Mouse (Mus musculus) MEL (cell line): ENCODE results near the gene Ppp1r1a. TPM values are rescaled to one million over a fixed set of nuclear protein-coding genes. Genes with fewer than 3 reads are reported as not detected.

Experiments
- DNase-seq: peaks from one replicate; pipeline ENCODE4 v3.0.0; 2011; ENCODE audit warnings: low read depth, low spot score
- H3K27ac ChIP-seq: 2 replicates; pipeline ENCODE4 v1.5.1; 2012; ENCODE audit warnings: low read depth, mild to moderate bottlenecking, control low read depth, low read length, moderate library complexity; ENCODE audit not compliant: control insufficient read depth
- H3K27me3 ChIP-seq, 2 experiments: fragments of 150-350 bp in 1 of 2; sonication (generic) in 1 of 2; 2 replicates each; pipeline ENCODE4 v1.6.1; 2012; ENCODE audit warnings: low read length in 2 of 2, mild to moderate bottlenecking in 2 of 2, improper control_type of control experiment in 1 of 2, moderate library complexity in 1 of 2; ENCODE audit not compliant: insufficient read depth in 2 of 2, control insufficient read depth in 1 of 2
- H3K36me3 ChIP-seq, 2 experiments: 2 replicates each; pipeline ENCODE4 v1.6.1; 2012 to 2014; ENCODE audit warnings: low read length in 2 of 2, improper control_type of control experiment in 1 of 2, inconsistent platforms in 1 of 2, mild to moderate bottlenecking in 1 of 2; ENCODE audit not compliant: insufficient read depth in 2 of 2, control insufficient read depth in 1 of 2
- H3K4me1 ChIP-seq, 2 experiments: fragments of 150-350 bp in 1 of 2; sonication (generic) in 1 of 2; 2 replicates each; pipeline ENCODE4 v1.6.1; 2012; ENCODE audit warnings: low read length in 2 of 2, improper control_type of control experiment in 1 of 2, mild to moderate bottlenecking in 1 of 2; ENCODE audit not compliant: insufficient read depth in 2 of 2, control insufficient read depth in 1 of 2
- H3K4me3 ChIP-seq, 2 experiments: fragments of 150-350 bp in 1 of 2; sonication (generic) in 1 of 2; 2 replicates each; pipeline ENCODE4 v1.5.1; 2012; ENCODE audit warnings: low read depth in 2 of 2, low read length in 2 of 2, mild to moderate bottlenecking in 2 of 2, moderate library complexity in 2 of 2, control low read depth in 1 of 2, improper control_type of control experiment in 1 of 2; ENCODE audit not compliant: control insufficient read depth in 1 of 2, insufficient read depth in 1 of 2
- H3K79me2 ChIP-seq: 2 replicates; pipeline ENCODE4 v1.6.1; 2012; ENCODE audit warnings: mild to moderate bottlenecking, low read length, moderate library complexity; ENCODE audit not compliant: control insufficient read depth, poor library complexity, insufficient read depth
- H3K9ac ChIP-seq: 2 replicates; pipeline ENCODE4 v1.6.1; 2012; ENCODE audit warnings: low read depth, mild to moderate bottlenecking, control low read depth, low read length, moderate library complexity; ENCODE audit not compliant: control insufficient read depth, poor library complexity, severe bottlenecking
- H3K9me3 ChIP-seq: fragments of 150-350 bp; sonication (generic); replicated peaks from 2 replicates; pipeline ENCODE4 v1.6.1; 2012; ENCODE audit warnings: mild to moderate bottlenecking, low read length, improper control_type of control experiment, moderate library complexity; ENCODE audit not compliant: insufficient read depth
- BHLHE40 ChIP-seq: IDR thresholded peaks from 2 replicates; pipeline ENCODE4 v1.6.1; 2012; ENCODE audit warnings: low read depth, mild to moderate bottlenecking, inconsistent platforms, low read length, improper control_type of control experiment, borderline replicate concordance
- CHD2 ChIP-seq: IDR thresholded peaks from 2 replicates; pipeline ENCODE4 v1.6.1; 2011; ENCODE audit warnings: low read length, improper control_type of control experiment
- CTCF ChIP-seq, 3 experiments: IDR thresholded peaks in 2 of 3; conservative IDR thresholded peaks in 1 of 3; 2 replicates each; pipeline ENCODE4 v1.5.1; 2011 to 2012; ENCODE audit warnings: low read length in 3 of 3, low read depth in 2 of 3, mild to moderate bottlenecking in 2 of 3, improper control_type of control experiment in 1 of 3, inconsistent platforms in 1 of 3, mixed read lengths in 1 of 3, moderate library complexity in 1 of 3; ENCODE audit not compliant: control insufficient read depth in 1 of 3, insufficient read depth in 1 of 3, poor library complexity in 1 of 3, severe bottlenecking in 1 of 3
- HCFC1 ChIP-seq: IDR thresholded peaks from 2 replicates; pipeline ENCODE4 v1.6.1; 2012; ENCODE audit warnings: low read depth, mild to moderate bottlenecking, inconsistent platforms, low read length, improper control_type of control experiment, moderate library complexity
- JUND ChIP-seq: IDR thresholded peaks from 2 replicates; pipeline ENCODE4 v1.6.1; 2011; ENCODE audit warnings: low read depth, mild to moderate bottlenecking, improper control_type of control experiment, low read length
- MAFK ChIP-seq: IDR thresholded peaks from 2 replicates; pipeline ENCODE4 v1.6.1; 2011; ENCODE audit warnings: low read depth, mild to moderate bottlenecking, low read length, improper control_type of control experiment, borderline replicate concordance
- MEF2A ChIP-seq: IDR thresholded peaks from 2 replicates; pipeline ENCODE4 v1.6.1; 2014; ENCODE audit warnings: low read depth, mild to moderate bottlenecking, inconsistent platforms, low read length, improper control_type of control experiment; ENCODE audit not compliant: poor library complexity, insufficient replicate concordance, severe bottlenecking; ENCODE audit errors: extremely low read depth
- MXI1 ChIP-seq: IDR thresholded peaks from 2 replicates; pipeline ENCODE4 v1.6.1; 2011; ENCODE audit warnings: mild to moderate bottlenecking, low read depth, low read length, improper control_type of control experiment
- MYB ChIP-seq: IDR thresholded peaks from 2 replicates; pipeline ENCODE4 v1.6.1; 2011; ENCODE audit warnings: mild to moderate bottlenecking, low read depth, low read length, improper control_type of control experiment
- MYC ChIP-seq: IDR thresholded peaks from 2 replicates; pipeline ENCODE4 v1.6.1; 2011; ENCODE audit warnings: low read depth, mild to moderate bottlenecking, low read length, improper control_type of control experiment, moderate library complexity
- NELFE ChIP-seq: IDR thresholded peaks from 2 replicates; pipeline ENCODE4 v1.6.1; 2011; ENCODE audit warnings: low read depth, low read length, improper control_type of control experiment
- RAD21 ChIP-seq: IDR thresholded peaks from 2 replicates; pipeline ENCODE4 v1.6.1; 2011; ENCODE audit warnings: mild to moderate bottlenecking, low read depth, low read length, improper control_type of control experiment
- SIN3A ChIP-seq: IDR thresholded peaks from 2 replicates; pipeline ENCODE4 v1.6.1; 2012; ENCODE audit warnings: low read length, improper control_type of control experiment, inconsistent platforms
- SMC3 ChIP-seq: IDR thresholded peaks from 2 replicates; pipeline ENCODE4 v1.6.1; 2011; ENCODE audit warnings: low read depth, low read length, improper control_type of control experiment
- TAL1 ChIP-seq: IDR thresholded peaks from 2 replicates; pipeline ENCODE4 v1.6.1; 2012; ENCODE audit warnings: mild to moderate bottlenecking, inconsistent platforms, low read length, moderate library complexity, mixed read lengths
- TCF12 ChIP-seq: IDR thresholded peaks from 2 replicates; pipeline ENCODE4 v1.6.1; 2014; ENCODE audit warnings: low read depth, mild to moderate bottlenecking, inconsistent platforms, low read length, improper control_type of control experiment, moderate library complexity
- UBTF ChIP-seq: IDR thresholded peaks from 2 replicates; pipeline ENCODE4 v1.6.1; 2012; ENCODE audit warnings: low read depth, mild to moderate bottlenecking, inconsistent platforms, low read length, improper control_type of control experiment, moderate library complexity, borderline replicate concordance; ENCODE audit not compliant: insufficient read depth
- USF1 ChIP-seq: IDR thresholded peaks from 2 replicates; pipeline ENCODE4 v1.6.1; 2014; ENCODE audit warnings: low read depth, mild to moderate bottlenecking, inconsistent platforms, low read length, improper control_type of control experiment, moderate library complexity
- ZC3H11A ChIP-seq: IDR thresholded peaks from 2 replicates; pipeline ENCODE4 v1.6.1; 2012; ENCODE audit warnings: low read depth, mild to moderate bottlenecking, inconsistent platforms, low read length, improper control_type of control experiment
- ZKSCAN1 ChIP-seq: IDR thresholded peaks from 2 replicates; pipeline ENCODE4 v1.6.1; 2012; ENCODE audit warnings: low read depth, mild to moderate bottlenecking, inconsistent platforms, low read length, improper control_type of control experiment, moderate library complexity
- polyA plus RNA-seq, 2 experiments: library from polyadenylated mRNA; stranded (reverse) in 1 of 2; unstranded in 1 of 2; fragments of >175 nt in 1 of 2; fragments of >200 nt in 1 of 2; gene quantifications; 2 replicates each; pipeline versions ENCODE4 v1.2.1 to v1.2.4; 2012; ENCODE audit warnings: low replicate concordance in 2 of 2, low read depth in 1 of 2; ENCODE audit not compliant: insufficient read length in 2 of 2, insufficient read depth in 1 of 2, missing spikeins in 1 of 2
- total RNA-seq: library from RNA; depleted of rRNA; stranded (reverse); fragments of 300-350 nt; gene quantifications from 2 replicates; pipeline ENCODE4 v1.2.3, GENCODE M21; 2012

Gene Ppp1r1a
- total and polyA plus RNA-seq, 3 experiments = not detected

- Histone ChIP-seq H3K4me1 (no peaks in the 10 kb centered on the region), H3K27ac (no peak overlapping the region), H3K9ac (no peak overlapping the region), H3K4me3 (no peak overlapping the region), H3K9me3 (no peaks in the 10 kb centered on the region), H3K79me2 (no peaks in the 10 kb centered on the region), H3K36me3 (no peaks in the 10 kb centered on the region; a peak in 1 of 4 replicates), H3K27me3 (no peaks in the 10 kb centered on the region)
- TF ChIP-seq ZC3H11A = no peak
- no peak for TF ChIP-seq TAL1
- TF ChIP-seq MEF2A = no peak
- TF ChIP-seq RAD21 = no peak
- no peak for TF ChIP-seq HCFC1
- TF ChIP-seq NELFE = no peak
- TF ChIP-seq JUND = no peak
- no peak for TF ChIP-seq BHLHE40
- no peak for TF ChIP-seq USF1
- TF ChIP-seq CTCF (IDR thresholded peaks at IDR 0.05 in 2 of 3, conservative IDR thresholded peaks at IDR 0.05 in 1 of 3; ENCODE audit: control insufficient read depth in 1 of 3, insufficient read depth in 1 of 3, low read depth in 2 of 3, low read length in 3 of 3, poor library complexity in 1 of 3, severe bottlenecking in 1 of 3) = no peak
- no peak for TF ChIP-seq TCF12
- TF ChIP-seq SMC3 = no peak
- TF ChIP-seq MAFK = no peak
- no peak for TF ChIP-seq MYC
- TF ChIP-seq CHD2 = no peak
- TF ChIP-seq UBTF = no peak
- DNase-seq = no peak
Observed at GRCm38 (mm10) chr15:103503251-103503600, 34.6 kb downstream of the Ppp1r1a start.

GRCm38 (mm10) chr15:103502435-103503250, 35.2 kb downstream of the Ppp1r1a start, which contains the start of gene Pde1b:
Pde1b (plus strand) TSS chr15:103503034.
- no peaks in the 10 kb centered on the region for H3K27me3 ChIP-seq
- no peaks in the 10 kb centered on the region for H3K4me1 ChIP-seq
- no peak within 1 kb of the TSS for H3K4me3 ChIP-seq
- H3K9ac ChIP-seq = no peak within 1 kb of the TSS
- H3K79me2 ChIP-seq = no peaks in the 10 kb centered on the region
- no peaks in the 10 kb centered on the region for H3K9me3 ChIP-seq
- no peaks in the 10 kb centered on the region; a peak in 1 of 4 replicates for H3K36me3 ChIP-seq
- DNase-seq = no peak
- H3K27ac ChIP-seq = no peak within 1 kb of the TSS
- TF ChIP-seq CHD2 (no peak), ZKSCAN1 (no peak), MEF2A (no peak), MYB (no peak), SIN3A (no peak), SMC3 (no peak), MXI1 (no peak)
